Mouse (Mus musculus) limb, embryonic 15.5 days (tissue): ENCODE results near the gene Sema3d. TPM values are rescaled to one million over a fixed set of nuclear protein-coding genes. Genes with fewer than 3 reads are reported as not detected.

Experiments used
- ATAC-seq: fragments of 200-750 bp; cut with Nextera tagmentation; 2 replicates; pipeline ENCODE4 v1.8.0; 2017; ENCODE audit warnings: low read depth, moderate TSS enrichment; ENCODE audit not compliant: insufficient number of reproducible peaks, low FRiP score, low TSS enrichment
- H3K27ac ChIP-seq: fragments of 300-500 bp; sonication (generic); 2 replicates; pipeline ENCODE4 v1.5.1; 2015; ENCODE audit warnings: moderate library complexity, mild to moderate bottlenecking, inconsistent platforms
- H3K27me3 ChIP-seq: fragments of 300-500 bp; sonication (generic); 2 replicates; pipeline ENCODE4 v1.6.1; 2015; ENCODE audit warnings: inconsistent platforms
- H3K36me3 ChIP-seq: fragments of 300-500 bp; sonication (generic); 2 replicates; pipeline ENCODE4 v1.6.1; 2015; ENCODE audit warnings: inconsistent platforms
- H3K4me1 ChIP-seq: fragments of 300-500 bp; sonication (generic); 2 replicates; pipeline ENCODE4 v1.6.1; 2015; ENCODE audit warnings: inconsistent platforms
- H3K4me2 ChIP-seq: fragments of 300-500 bp; sonication (generic); 2 replicates; pipeline ENCODE4 v1.6.1; 2015; ENCODE audit warnings: mild to moderate bottlenecking, inconsistent platforms
- H3K4me3 ChIP-seq: fragments of 300-500 bp; sonication (generic); 2 replicates; pipeline ENCODE4 v1.5.1; 2015; ENCODE audit warnings: mild to moderate bottlenecking, inconsistent platforms
- H3K9ac ChIP-seq: fragments of 300-500 bp; sonication (generic); 2 replicates; pipeline ENCODE4 v1.6.1; 2015; ENCODE audit warnings: inconsistent platforms
- H3K9me3 ChIP-seq: fragments of 300-500 bp; sonication (generic); 2 replicates; pipeline ENCODE4 v1.6.1; 2016; ENCODE audit warnings: inconsistent platforms
- WGBS: fragments of 180-500 bp; shearing (Covaris S2); methylation state at CpG from one replicate; pipeline ENCODE4 v1.1.7; 2015; 5-methylcytosine and 5-hydroxymethylcytosine counted together
- polyA plus RNA-seq: library from polyadenylated mRNA; unstranded; fragments of >200 nt; fragmentation: Nextera tagmentation; extraction: Ambion mirVana; gene quantifications from 2 replicates; pipeline ENCODE4 v1.2.1, GENCODE M21; 2015

Sema3d gene
- polyA plus RNA-seq, 1 experiment from 2014 or later, result 30.2 TPM

DNA sequence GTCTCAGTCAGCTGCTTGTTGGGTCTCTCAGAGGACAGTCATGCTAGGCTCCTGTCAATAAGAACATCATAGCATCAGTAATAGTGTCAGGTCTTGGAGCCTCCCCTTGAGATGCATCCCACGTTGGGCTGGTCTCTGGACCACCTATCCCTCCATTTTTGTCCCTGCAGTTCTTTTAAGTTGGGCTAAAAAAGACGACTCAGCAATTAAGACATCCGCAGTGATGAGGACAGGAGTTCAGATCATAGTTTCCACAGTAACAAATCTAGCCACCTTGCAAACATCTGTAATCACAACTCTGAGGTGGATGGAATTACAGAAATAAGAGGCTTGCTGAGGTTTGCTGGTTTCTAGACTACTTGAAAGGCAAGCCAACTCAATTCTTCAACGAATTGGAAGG is 67.9 kb downstream of the Sema3d start:
- no peaks in the 10 kb centered on the region for H3K9me3 ChIP-seq
- no peaks in the 10 kb centered on the region for H3K4me1 ChIP-seq
- H3K27ac ChIP-seq, result no peak overlapping the region
- ATAC-seq, result no peak
- H3K27me3 ChIP-seq, result no peaks in the 10 kb centered on the region
- H3K9ac ChIP-seq, result no peak overlapping the region
- no peaks in the 10 kb centered on the region for H3K36me3 ChIP-seq
- no peak overlapping the region for H3K4me3 ChIP-seq
- H3K4me2 ChIP-seq, result no peak overlapping the region
- 88% methylated on average over 4 of the region's 4 CpGs for WGBS

DNA sequence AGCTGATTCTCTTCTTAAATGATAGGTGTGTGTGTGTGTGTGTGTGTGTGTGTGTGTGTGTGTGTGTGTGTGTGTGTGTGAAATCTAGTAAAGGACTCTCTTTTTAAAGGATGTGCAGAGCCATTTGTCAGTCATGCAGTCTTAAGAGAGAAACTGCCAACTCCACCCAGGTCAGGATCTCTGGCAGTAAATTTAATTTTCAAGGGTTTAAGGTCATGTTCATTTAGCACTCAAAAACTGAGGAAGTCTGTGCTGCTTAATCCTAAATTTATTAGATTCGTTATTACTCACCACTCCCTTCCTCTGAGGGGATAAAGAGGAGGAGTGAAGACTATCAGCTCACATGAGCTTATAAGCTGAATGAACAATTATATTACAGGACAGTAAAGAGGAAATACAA is 71.8 kb downstream of the Sema3d start:
- no peak overlapping the region for H3K27ac ChIP-seq
- no peaks in the 10 kb centered on the region for H3K4me1 ChIP-seq
- H3K27me3 ChIP-seq, result no peaks in the 10 kb centered on the region
- WGBS, result 23% methylated on average over 1 of the region's 1 CpGs
- no peak overlapping the region for H3K9ac ChIP-seq
- no peak overlapping the region for H3K4me3 ChIP-seq
- no peaks in the 10 kb centered on the region for H3K9me3 ChIP-seq
- no peak for ATAC-seq
- H3K36me3 ChIP-seq, result no peaks in the 10 kb centered on the region
- no peak overlapping the region for H3K4me2 ChIP-seq

DNA sequence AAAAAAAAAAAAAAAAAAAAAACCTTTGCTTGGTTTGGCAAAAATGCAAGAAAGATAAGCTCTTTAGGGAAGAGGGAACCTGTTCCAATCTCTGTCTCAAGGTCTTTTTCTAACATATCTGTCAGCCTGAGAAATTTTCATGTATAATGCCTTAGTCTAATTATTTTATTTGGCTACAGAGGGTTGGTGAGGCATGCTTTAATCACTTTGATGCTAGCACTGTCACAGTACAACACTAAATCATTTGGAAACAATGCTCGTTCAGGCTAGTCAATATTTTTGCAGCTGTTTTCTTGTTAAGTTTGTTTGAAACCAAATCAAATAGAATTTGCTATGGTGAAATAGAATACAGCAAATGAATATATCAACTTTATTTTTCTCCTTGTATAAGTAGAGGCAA is 74.3 kb downstream of the Sema3d start:
- H3K4me1 ChIP-seq, result no peaks in the 10 kb centered on the region
- no peaks in the 10 kb centered on the region for H3K27me3 ChIP-seq
- ATAC-seq, result no peak
- 64% methylated on average over 1 of the region's 1 CpGs for WGBS
- H3K27ac ChIP-seq, result no peak overlapping the region
- H3K9ac ChIP-seq, result no peak overlapping the region
- H3K36me3 ChIP-seq, result no peaks in the 10 kb centered on the region
- no peak overlapping the region for H3K4me2 ChIP-seq
- no peaks in the 10 kb centered on the region for H3K9me3 ChIP-seq
- no peak overlapping the region for H3K4me3 ChIP-seq

DNA sequence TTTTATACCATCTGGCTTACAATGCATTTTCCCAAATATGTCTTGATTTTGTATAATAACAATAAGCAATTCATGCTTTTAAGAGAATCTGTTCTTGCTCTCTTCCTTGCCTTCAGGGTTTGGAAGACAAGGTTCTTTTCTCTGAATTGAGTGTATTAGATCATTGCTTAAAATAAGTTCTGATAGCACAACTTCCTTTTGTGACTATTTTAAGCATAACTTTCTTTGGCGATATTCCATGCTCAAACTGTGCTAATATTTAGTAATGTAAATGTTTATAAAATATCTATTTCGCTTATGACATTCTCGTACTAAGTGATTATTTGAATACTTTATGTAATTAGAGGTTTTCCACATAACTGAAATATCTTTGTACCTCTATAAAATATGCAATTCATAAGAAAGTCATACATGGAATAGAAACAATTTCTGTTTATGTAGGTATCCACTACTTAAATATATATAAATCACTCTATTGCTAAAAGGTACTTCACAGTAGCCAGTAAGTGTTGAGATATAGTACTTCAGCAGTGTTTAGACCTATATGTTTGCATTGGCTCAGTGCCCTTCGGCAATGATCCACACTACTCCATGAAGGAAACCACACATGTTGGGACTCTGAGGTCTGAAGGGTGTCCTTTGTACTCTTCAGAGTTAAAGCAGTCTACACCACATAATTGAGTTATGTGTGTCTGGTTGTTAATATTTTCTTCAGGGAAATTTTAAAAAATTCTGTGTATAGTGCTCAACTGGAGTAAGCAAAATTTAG is 84.6 kb downstream of the Sema3d start:
- Histone ChIP-seq H3K9me3 (no peaks in the 10 kb centered on the region), H3K4me1 (no peaks in the 10 kb centered on the region), H3K27ac (no peak overlapping the region), H3K4me3 (no peak overlapping the region), H3K27me3 (no peaks in the 10 kb centered on the region), H3K36me3 (no peaks in the 10 kb centered on the region), H3K9ac (no peak overlapping the region), H3K4me2 (no peak overlapping the region)
- 64% methylated on average over 4 of the region's 4 CpGs for WGBS
- no peak for ATAC-seq

DNA sequence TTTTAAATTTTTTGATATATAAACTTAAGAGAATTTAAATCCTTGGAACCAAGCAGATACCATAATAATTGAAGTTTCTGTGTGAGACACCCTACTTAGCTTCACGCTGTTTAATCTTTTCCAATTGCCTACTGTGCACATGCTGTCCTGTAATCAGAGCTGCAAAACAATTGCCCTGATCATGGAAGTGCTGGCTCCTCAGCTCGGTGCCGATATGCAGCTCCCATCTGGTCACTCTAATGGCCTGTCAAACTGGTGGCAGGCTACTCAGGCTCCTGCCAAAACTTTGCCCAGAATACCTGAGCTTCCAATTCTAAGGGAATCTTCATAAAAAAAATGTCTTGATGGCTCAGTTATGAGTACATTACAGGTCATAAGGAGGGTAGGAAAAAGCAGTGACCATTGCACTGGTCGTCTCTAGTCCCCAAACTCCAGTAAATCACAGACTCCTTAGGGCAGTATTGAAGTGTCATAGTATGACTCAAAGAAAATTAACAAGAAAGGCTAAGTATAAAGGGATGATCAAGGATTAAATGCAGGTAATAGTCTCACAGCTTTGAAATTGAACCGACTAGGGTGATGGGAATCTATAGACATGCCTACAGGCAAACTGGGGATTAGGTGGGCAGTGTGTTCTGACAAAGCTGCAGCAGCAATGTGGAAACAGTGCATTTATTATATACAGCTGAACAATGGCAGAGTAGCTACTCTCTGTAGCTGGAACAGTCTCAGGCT is 91.9 kb downstream of the Sema3d start:
- Histone ChIP-seq H3K27me3 (no peaks in the 10 kb centered on the region), H3K9ac (no peak overlapping the region), H3K27ac (no peak overlapping the region), H3K36me3 (no peaks in the 10 kb centered on the region), H3K4me2 (no peak overlapping the region), H3K9me3 (no peaks in the 10 kb centered on the region), H3K4me1 (no peaks in the 10 kb centered on the region), H3K4me3 (no peak overlapping the region)
- WGBS, result 44% methylated on average over 5 of the region's 5 CpGs
- no peak for ATAC-seq

DNA sequence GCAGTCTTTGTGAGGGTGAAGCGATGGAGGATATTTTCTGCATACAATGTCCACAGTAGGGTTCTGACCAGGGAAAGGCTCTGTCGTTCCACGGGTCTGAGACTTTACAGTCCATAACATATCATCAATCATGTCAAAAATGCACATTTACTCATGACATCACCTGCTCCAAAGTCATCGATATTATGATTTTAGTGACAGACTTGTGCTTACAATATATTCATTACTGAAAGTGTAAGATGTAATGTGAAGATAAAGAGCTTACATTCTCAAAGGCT is 92.4 kb downstream of the Sema3d start:
- 64% methylated on average over 4 of the region's 4 CpGs for WGBS
- Histone ChIP-seq H3K9me3 (no peaks in the 10 kb centered on the region), H3K4me1 (no peaks in the 10 kb centered on the region), H3K27ac (no peak overlapping the region), H3K9ac (no peak overlapping the region), H3K27me3 (no peaks in the 10 kb centered on the region), H3K36me3 (no peaks in the 10 kb centered on the region), H3K4me3 (no peak overlapping the region), H3K4me2 (no peak overlapping the region)
- ATAC-seq, result no peak

DNA sequence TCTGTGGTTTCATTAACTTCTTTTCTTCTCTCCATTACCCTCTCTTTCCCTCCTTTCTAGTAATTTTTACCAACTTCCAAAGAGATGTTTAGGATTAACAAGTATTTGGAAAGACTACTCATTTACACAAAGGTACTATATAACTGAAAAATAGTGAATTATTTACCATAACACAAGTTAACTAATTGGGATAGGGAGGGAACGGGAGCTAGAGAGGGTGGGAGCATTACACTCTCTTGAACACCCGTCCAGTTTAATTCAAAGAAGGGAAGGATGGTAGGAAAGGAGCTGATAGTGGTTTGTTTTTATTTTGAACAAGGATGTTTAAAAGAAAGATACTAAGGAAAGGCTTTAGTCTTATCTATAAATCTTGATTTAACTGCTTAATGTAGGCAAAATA is 104.7 kb downstream of the Sema3d start:
- Histone ChIP-seq H3K4me3 (no peak overlapping the region), H3K36me3 (no peaks in the 10 kb centered on the region), H3K9me3 (no peaks in the 10 kb centered on the region), H3K9ac (no peak overlapping the region), H3K27me3 (no peaks in the 10 kb centered on the region), H3K27ac (no peak overlapping the region), H3K4me1 (no peaks in the 10 kb centered on the region), H3K4me2 (no peak overlapping the region)
- ATAC-seq, result no peak
- 78% methylated on average over 2 of the region's 2 CpGs for WGBS

DNA sequence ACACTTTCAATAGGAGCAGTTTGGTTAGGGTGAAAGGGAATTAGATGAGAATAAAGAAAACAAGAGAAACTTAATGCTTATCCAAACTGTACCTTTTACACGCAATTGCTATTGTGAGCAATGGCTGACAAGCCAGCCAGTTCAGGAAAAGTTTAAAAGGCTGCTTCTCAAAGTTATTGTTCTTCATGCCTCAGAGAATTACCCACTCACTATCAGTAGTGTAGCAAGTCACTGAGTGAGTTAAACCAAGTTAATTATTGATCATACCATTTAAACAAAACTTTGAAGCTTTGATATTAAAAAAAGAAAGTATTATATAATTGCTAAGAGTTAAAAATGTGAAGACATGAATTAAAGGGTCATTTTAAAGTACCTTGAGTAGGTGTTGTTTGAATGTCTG is 108.5 kb downstream of the Sema3d start:
- ATAC-seq, result no peak
- 71% methylated on average over 1 of the region's 1 CpGs for WGBS
- no peaks in the 10 kb centered on the region for H3K27me3 ChIP-seq
- no peak overlapping the region for H3K4me3 ChIP-seq
- H3K4me1 ChIP-seq, result no peaks in the 10 kb centered on the region
- H3K4me2 ChIP-seq, result no peak overlapping the region
- no peak overlapping the region for H3K27ac ChIP-seq
- no peak overlapping the region for H3K9ac ChIP-seq
- H3K9me3 ChIP-seq, result no peaks in the 10 kb centered on the region
- H3K36me3 ChIP-seq, result no peaks in the 10 kb centered on the region

DNA sequence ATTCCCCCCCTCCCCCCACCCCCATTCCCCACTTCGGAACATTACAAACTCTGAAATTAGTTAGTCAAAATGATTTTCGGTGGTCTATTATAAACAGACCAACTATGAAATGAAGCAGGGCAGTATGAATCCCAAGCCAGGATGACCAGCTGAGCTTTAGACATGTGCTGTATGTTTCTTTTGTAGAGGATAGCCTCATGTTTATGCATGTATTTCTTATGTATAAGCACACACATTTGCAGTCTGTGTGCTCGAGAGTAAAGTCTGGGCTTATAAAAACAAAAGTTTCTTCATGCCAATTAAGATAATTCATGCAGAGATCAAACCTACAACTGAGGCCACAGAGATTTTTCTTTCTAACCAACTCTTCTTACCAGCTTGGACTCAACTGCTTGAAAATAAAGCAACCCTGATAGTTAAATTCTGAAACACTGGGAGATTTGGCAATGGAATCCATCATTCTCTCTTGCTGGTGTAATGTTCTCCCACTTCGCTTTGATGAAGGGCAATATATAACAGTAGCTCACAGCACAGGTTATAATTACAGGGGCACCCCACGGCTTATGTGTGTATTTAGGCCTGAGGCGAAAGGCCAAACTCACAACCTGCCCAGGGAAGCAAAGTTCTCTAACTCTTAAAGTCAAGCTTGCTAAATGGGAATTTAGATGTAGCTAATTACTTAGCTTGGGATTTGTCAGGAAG is 115.2 kb downstream of the Sema3d start:
- no peak for ATAC-seq

DNA sequence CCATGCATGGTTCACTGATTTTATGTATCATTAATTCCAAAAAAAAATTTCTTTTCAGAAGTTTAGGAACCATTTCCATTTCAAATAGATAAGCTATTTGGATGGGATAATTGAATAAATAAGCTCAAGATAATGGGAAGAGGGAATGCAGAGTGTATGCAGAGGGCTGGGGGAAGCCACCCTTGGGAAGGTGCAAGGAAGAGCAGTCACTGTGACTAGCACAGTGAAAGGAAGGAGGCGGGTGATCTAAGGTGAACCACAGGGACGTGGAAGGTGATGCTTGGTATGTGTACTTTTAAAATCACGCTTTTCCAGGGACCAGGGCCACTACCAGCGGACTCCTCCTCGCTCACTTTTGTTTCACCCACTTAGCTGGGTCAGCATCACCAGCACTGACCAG is 115.9 kb downstream of the Sema3d start:
- H3K4me1 ChIP-seq, result no peaks in the 10 kb centered on the region; the same call in 1 of the 2 replicates
- H3K36me3 ChIP-seq, result no peaks in the 10 kb centered on the region
- no peak overlapping the region for H3K9ac ChIP-seq
- no peak overlapping the region for H3K27ac ChIP-seq
- no peak overlapping the region for H3K4me2 ChIP-seq
- H3K27me3 ChIP-seq, result no peaks in the 10 kb centered on the region
- ATAC-seq, result no peak
- H3K4me3 ChIP-seq, result no peak overlapping the region
- H3K9me3 ChIP-seq, result no peaks in the 10 kb centered on the region
- 79% methylated on average over 5 of the region's 5 CpGs for WGBS

More for the DNA sequence above, 115.2 kb downstream of the Sema3d start:
- H3K4me3 ChIP-seq, result no peak overlapping the region
- no peak overlapping the region for H3K4me2 ChIP-seq
- H3K36me3 ChIP-seq, result no peaks in the 10 kb centered on the region
- H3K4me1 ChIP-seq, result no peaks in the 10 kb centered on the region; the same call in 1 of the 2 replicates
- no peak overlapping the region for H3K9ac ChIP-seq
- H3K9me3 ChIP-seq, result no peaks in the 10 kb centered on the region
- no peaks in the 10 kb centered on the region for H3K27me3 ChIP-seq
- 41% methylated on average over 6 of the region's 6 CpGs for WGBS
- H3K27ac ChIP-seq, result no peak overlapping the region

DNA sequence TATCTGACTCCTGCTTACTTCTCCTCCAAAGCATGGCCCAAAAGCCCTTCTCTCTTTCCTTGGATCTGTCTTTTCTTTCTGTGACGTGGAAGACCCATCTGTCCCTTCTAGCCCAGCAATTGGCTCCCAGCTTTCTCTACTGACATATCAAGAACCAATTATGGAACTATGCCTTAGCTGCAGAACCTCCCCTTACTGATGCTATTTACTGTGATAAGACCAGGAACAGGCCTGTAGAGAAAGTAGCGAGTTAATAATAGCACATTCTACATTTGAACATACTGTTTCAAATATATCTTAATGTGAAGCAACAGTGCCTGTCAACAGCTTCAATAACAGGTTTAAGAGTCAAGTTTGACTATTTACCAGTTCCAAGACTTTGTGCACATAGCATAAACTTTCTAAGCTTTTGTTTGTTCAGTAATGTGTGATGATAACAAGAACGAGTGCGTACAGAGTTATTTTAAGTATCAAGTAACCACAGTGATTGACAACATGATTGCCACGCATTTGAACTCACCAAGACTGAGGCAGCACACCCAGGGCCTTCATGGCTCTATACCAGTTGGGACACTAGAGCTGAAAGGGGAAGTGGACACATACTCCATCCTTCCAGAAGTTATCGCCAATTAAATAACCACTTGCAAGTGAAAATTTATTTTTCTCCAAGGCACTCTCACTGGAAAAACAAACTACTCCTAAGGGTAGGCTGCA is 116.8 kb downstream of the Sema3d start:
- no peak overlapping the region for H3K9ac ChIP-seq
- H3K36me3 ChIP-seq, result no peaks in the 10 kb centered on the region
- no peaks in the 10 kb centered on the region; the same call in 1 of the 2 replicates for H3K4me1 ChIP-seq
- H3K9me3 ChIP-seq, result no peaks in the 10 kb centered on the region
- no peak for ATAC-seq
- WGBS, result 75% methylated on average over 6 of the region's 6 CpGs
- H3K27me3 ChIP-seq, result no peaks in the 10 kb centered on the region
- no peak overlapping the region for H3K4me3 ChIP-seq
- no peak overlapping the region for H3K4me2 ChIP-seq
- H3K27ac ChIP-seq, result no peak overlapping the region

DNA sequence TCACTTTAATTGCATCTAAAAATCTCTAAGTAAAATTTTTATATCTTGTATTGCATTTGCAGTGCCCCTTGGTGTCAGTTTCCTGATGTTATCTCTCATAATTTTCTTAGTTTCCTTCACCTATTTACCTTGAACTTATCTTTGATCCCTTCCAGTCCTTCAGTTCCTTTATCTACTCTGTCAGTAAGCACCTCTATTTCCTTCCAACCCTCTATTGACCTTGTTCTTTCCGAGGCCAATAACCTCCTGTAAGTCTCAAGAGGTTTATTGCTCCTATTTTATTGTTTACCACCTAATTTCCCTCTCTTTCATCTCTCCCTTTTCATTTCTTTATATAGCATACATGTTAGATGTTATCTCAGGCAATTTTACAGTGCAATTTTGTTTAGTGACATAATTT is 129.3 kb downstream of the Sema3d start:
- Histone ChIP-seq H3K27me3 (no peaks in the 10 kb centered on the region), H3K36me3 (no peaks in the 10 kb centered on the region), H3K27ac (no peak overlapping the region), H3K4me2 (no peak overlapping the region), H3K9me3 (no peaks in the 10 kb centered on the region), H3K9ac (no peak overlapping the region), H3K4me1 (no peaks in the 10 kb centered on the region), H3K4me3 (no peak overlapping the region)
- ATAC-seq, result no peak
- WGBS, result 11% methylated on average over 1 of the region's 1 CpGs
